Mouse (Mus musculus): Measurements from ENCODE around the gene Egfr. TPM values are rescaled to one million over a fixed set of nuclear protein-coding genes. Genes with fewer than 3 reads are reported as not detected.

Gene Egfr
- polyA plus RNA-seq, 1 experiment: not detected

GRCm38 (mm10) chr11:16816414-16816813, 64.4 kb downstream of the Egfr start:
- TF ChIP-seq POLR2A (IDR thresholded peaks at IDR 0.05; ENCODE audit: insufficient read depth, low read depth, low read length) (no peak), CTCF (IDR thresholded peaks at IDR 0.05; ENCODE audit: insufficient read depth, low read depth, low read length) (no peak)
- no peak overlapping the region for H3K27ac ChIP-seq (ENCODE audit: insufficient read depth, low read depth, low read length)
- peaks cover 2% of the 10 kb centered on the region; the same call in 1 of the 2 replicates for H3K4me1 ChIP-seq (ENCODE audit: control insufficient read depth, insufficient read depth, low read length)
- H3K4me3 ChIP-seq (ENCODE audit: insufficient read depth, low read depth, low read length): no peak overlapping the region
- WGBS: 86% methylated on average over 9 of the region's 9 CpGs

GRCm38 (mm10) chr11:16817336-16818034, 65.5 kb downstream of the Egfr start:
- Histone ChIP-seq H3K4me3 (ENCODE audit: insufficient read depth, low read depth, low read length) (no peak overlapping the region), H3K27ac (ENCODE audit: insufficient read depth, low read depth, low read length) (no peak overlapping the region), H3K4me1 (ENCODE audit: control insufficient read depth, insufficient read depth, low read length) (peaks cover 2% of the 10 kb centered on the region; the same call in 1 of the 2 replicates)
- WGBS: 88% methylated on average over 6 of the region's 6 CpGs
- TF ChIP-seq POLR2A (IDR thresholded peaks at IDR 0.05; ENCODE audit: insufficient read depth, low read depth, low read length) (no peak), CTCF (IDR thresholded peaks at IDR 0.05; ENCODE audit: insufficient read depth, low read depth, low read length) (no peak)

- peaks cover 2% of the 10 kb centered on the region; the same call in 1 of the 2 replicates for H3K4me1 ChIP-seq (ENCODE audit: control insufficient read depth, insufficient read depth, low read length)
- TF ChIP-seq CTCF (IDR thresholded peaks at IDR 0.05; ENCODE audit: insufficient read depth, low read depth, low read length) (no peak), POLR2A (IDR thresholded peaks at IDR 0.05; ENCODE audit: insufficient read depth, low read depth, low read length) (no peak)
- no peak overlapping the region for H3K27ac ChIP-seq (ENCODE audit: insufficient read depth, low read depth, low read length)
- WGBS: 97% methylated on average over 1 of the region's 1 CpGs
- no peak overlapping the region for H3K4me3 ChIP-seq (ENCODE audit: insufficient read depth, low read depth, low read length)
Observed at GRCm38 (mm10) chr11:16819424-16819823, 67.4 kb downstream of the Egfr start.

GRCm38 (mm10) chr11:16820138-16820537, 68.1 kb downstream of the Egfr start:
- TF ChIP-seq CTCF (IDR thresholded peaks at IDR 0.05; ENCODE audit: insufficient read depth, low read depth, low read length) (no peak), POLR2A (IDR thresholded peaks at IDR 0.05; ENCODE audit: insufficient read depth, low read depth, low read length) (no peak)
- H3K27ac ChIP-seq (ENCODE audit: insufficient read depth, low read depth, low read length): no peak overlapping the region
- H3K4me1 ChIP-seq (ENCODE audit: control insufficient read depth, insufficient read depth, low read length): peaks cover 2% of the 10 kb centered on the region; the same call in 1 of the 2 replicates
- H3K4me3 ChIP-seq (ENCODE audit: insufficient read depth, low read depth, low read length): no peak overlapping the region
- WGBS: 79% methylated on average over 6 of the region's 6 CpGs

GRCm38 (mm10) chr11:16821668-16822254, 69.8 kb downstream of the Egfr start:
- Histone ChIP-seq H3K4me1 (ENCODE audit: control insufficient read depth, insufficient read depth, low read length) (no peaks in the 10 kb centered on the region), H3K4me3 (ENCODE audit: insufficient read depth, low read depth, low read length) (no peak overlapping the region), H3K27ac (ENCODE audit: insufficient read depth, low read depth, low read length) (no peak overlapping the region)
- 83% methylated on average over 6 of the region's 6 CpGs for WGBS
- TF ChIP-seq POLR2A (IDR thresholded peaks at IDR 0.05; ENCODE audit: insufficient read depth, low read depth, low read length): no peak
- TF ChIP-seq CTCF (IDR thresholded peaks at IDR 0.05; ENCODE audit: insufficient read depth, low read depth, low read length): no peak

- no peak for TF ChIP-seq CTCF (IDR thresholded peaks at IDR 0.05; ENCODE audit: insufficient read depth, low read depth, low read length)
- no peak for TF ChIP-seq POLR2A (IDR thresholded peaks at IDR 0.05; ENCODE audit: insufficient read depth, low read depth, low read length)
- WGBS: 54% methylated on average over 4 of the region's 4 CpGs
- H3K4me3 ChIP-seq (ENCODE audit: insufficient read depth, low read depth, low read length): no peak overlapping the region
- H3K27ac ChIP-seq (ENCODE audit: insufficient read depth, low read depth, low read length): no peak overlapping the region
- no peaks in the 10 kb centered on the region for H3K4me1 ChIP-seq (ENCODE audit: control insufficient read depth, insufficient read depth, low read length)
Observed at GRCm38 (mm10) chr11:16823830-16824545, 72.0 kb downstream of the Egfr start.

GRCm38 (mm10) chr11:16829468-16829867, 77.5 kb downstream of the Egfr start:
- no peak for TF ChIP-seq POLR2A (IDR thresholded peaks at IDR 0.05; ENCODE audit: insufficient read depth, low read depth, low read length)
- no peak for TF ChIP-seq CTCF (IDR thresholded peaks at IDR 0.05; ENCODE audit: insufficient read depth, low read depth, low read length)
- Histone ChIP-seq H3K27ac (ENCODE audit: insufficient read depth, low read depth, low read length) (no peak overlapping the region), H3K4me3 (ENCODE audit: insufficient read depth, low read depth, low read length) (no peak overlapping the region), H3K4me1 (ENCODE audit: control insufficient read depth, insufficient read depth, low read length) (no peaks in the 10 kb centered on the region; the same call in 1 of the 2 replicates)
- WGBS: 78% methylated on average over 3 of the region's 3 CpGs

- no peak overlapping the region for H3K4me3 ChIP-seq (ENCODE audit: insufficient read depth, low read depth, low read length)
- H3K27ac ChIP-seq (ENCODE audit: insufficient read depth, low read depth, low read length): no peak overlapping the region
- 60% methylated on average over 8 of the region's 8 CpGs for WGBS
- TF ChIP-seq POLR2A (IDR thresholded peaks at IDR 0.05; ENCODE audit: insufficient read depth, low read depth, low read length) (no peak), CTCF (IDR thresholded peaks at IDR 0.05; ENCODE audit: insufficient read depth, low read depth, low read length) (no peak)
- no peaks in the 10 kb centered on the region; the same call in 1 of the 2 replicates for H3K4me1 ChIP-seq (ENCODE audit: control insufficient read depth, insufficient read depth, low read length)
Observed at GRCm38 (mm10) chr11:16830531-16831227, 78.7 kb downstream of the Egfr start.

Measured in olfactory bulb, adult 2 months (tissue).